Mouse (Mus musculus) lung, postnatal 0 days (tissue): ENCODE measurements around the gene Apobec3.

ENCODE experiments used
- CTCF ChIP-seq: IDR thresholded peaks from 2 replicates; pipeline ENCODE4 v1.5.1; 2016; ENCODE audit warnings: antibody characterized with exemption, mild to moderate bottlenecking
- EP300 ChIP-seq: IDR thresholded peaks from 2 replicates; pipeline ENCODE4 v1.6.1; 2016; ENCODE audit warnings: antibody characterized with exemption, mild to moderate bottlenecking, control low read depth

DNA sequence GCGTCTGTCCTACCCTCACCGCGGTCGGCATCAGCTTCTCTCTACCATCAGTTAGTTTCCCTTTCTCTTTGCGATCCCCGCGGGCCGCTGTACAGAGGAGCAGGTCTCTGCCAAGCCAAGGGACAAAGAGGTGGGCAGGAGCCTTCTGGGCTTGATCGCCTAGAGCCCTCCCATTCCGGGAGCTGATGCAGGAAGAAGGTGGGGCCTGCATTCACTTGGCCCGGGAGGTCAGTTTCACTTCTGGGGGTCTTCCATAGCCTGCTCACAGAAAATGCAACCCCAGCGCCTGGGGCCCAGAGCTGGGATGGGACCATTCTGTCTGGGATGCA, 718 bp downstream of the Apobec3 start:
- TF ChIP-seq CTCF (no peak), EP300 (no peak)
